Mouse (Mus musculus) olfactory bulb, adult 2 months (tissue): ENCODE measurements at regions not wholly inside any gene's neighbourhood (a gene's known extent, or its start where the extent isn't known, plus 50 kb on each side); places are given as distances from the start of the nearest gene placed in this dataset.

Experiments
- H3K27ac ChIP-seq: fragments of 200-500 bp; 2 replicates; pipeline ENCODE4 v1.5.1; 2012; ENCODE audit warnings: low read depth, low read length; ENCODE audit not compliant: insufficient read depth
- H3K4me1 ChIP-seq: fragments of 200-500 bp; 2 replicates; pipeline ENCODE4 v1.6.1; 2012; ENCODE audit warnings: low read length; ENCODE audit not compliant: control insufficient read depth, insufficient read depth
- H3K4me3 ChIP-seq: fragments of 200-500 bp; 2 replicates; pipeline ENCODE4 v1.5.1; 2012; ENCODE audit warnings: mild to moderate bottlenecking, low read depth, low read length, moderate library complexity; ENCODE audit not compliant: insufficient read depth
- CTCF ChIP-seq: fragments of 200-500 bp; IDR thresholded peaks from 2 replicates; pipeline ENCODE4 v1.5.1; 2012; ENCODE audit warnings: low read depth, mild to moderate bottlenecking, low read length, moderate library complexity; ENCODE audit not compliant: insufficient read depth
- POLR2A ChIP-seq: fragments of 200-500 bp; IDR thresholded peaks from 2 replicates; pipeline ENCODE4 v1.6.1; 2012; ENCODE audit warnings: mild to moderate bottlenecking, low read depth, low read length, moderate library complexity; ENCODE audit not compliant: insufficient read depth
- WGBS: fragments of 180-500 bp; shearing (Covaris S2); methylation state at CpG from one replicate; pipeline ENCODE4 v1.1.7; 2018; 5-methylcytosine and 5-hydroxymethylcytosine counted together

DNA sequence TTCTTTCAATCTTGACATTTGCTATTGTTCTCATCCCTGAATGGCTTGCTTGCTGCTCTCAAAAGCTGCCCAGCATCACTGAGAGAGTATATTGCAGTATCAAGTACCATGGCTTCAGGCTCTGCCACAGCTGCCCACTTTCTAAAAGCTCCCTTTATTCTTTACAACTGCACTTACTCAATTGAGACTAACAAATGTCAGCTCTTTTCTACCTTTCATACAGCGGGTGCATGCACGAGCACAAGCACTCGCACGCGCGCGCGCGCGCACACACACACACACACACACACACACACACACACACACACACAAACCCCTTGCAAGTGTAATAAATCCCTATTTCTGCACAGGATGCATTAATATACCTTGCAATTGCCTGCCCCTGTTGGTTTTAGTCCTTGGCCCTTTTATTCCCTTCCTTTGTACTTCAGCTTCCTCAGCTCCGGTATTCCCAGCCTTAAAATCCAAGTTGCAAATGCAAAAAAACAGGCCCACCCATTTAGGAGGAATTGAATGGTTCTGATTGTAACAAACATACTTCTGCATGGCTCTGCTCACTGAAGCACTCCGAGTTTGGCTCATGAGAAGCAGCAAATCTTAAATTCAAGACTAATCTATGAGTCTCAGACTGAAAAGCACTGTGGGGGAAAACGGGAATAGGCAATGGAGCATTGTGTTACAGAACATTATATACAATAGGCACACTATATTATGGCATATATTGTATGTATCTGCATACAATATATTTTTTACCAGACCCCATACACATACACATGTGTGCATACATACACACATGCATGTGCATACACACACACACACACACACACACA, 447.7 kb upstream of the Btbd3 start:
- Histone ChIP-seq H3K27ac (no peak overlapping the region), H3K4me1 (no peaks in the 10 kb centered on the region), H3K4me3 (no peak overlapping the region)
- 24% methylated on average over 13 of the region's 13 CpGs for WGBS
- no peak for TF ChIP-seq POLR2A
- TF ChIP-seq CTCF, result no peak

DNA sequence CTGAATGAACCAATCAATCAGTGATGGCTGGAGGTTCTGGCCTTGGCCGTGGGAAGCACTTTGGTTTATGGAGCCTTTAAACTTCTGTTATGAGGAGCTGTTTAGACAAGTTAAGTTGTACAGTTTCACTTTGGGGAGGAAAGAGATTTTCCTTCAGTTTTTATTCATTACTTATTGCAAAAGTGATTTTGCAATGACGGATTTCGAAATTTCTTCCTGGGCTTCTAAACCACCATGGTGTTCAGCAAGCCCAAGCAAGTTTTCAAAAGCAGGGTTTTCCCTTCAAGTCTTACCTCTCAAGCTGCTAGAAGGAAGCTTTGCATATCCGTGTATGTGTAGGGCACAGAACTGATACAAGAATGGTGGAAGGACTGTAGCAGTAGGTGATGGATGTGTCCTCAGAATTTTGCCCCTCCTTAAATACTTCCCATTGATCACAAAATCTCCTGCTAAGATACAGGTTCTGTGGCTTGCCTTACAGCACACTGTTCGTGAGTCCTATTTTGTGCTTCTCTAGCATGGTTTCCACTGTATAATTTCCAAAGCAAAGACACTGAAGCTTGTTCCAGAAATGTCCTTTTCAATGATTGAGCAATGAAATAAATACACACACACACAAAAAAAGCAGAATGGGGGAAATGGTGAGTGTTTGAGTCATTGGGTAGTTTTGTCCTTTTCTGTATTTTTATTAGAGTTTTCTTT, 448.6 kb upstream of the Btbd3 start:
- no peaks in the 10 kb centered on the region for H3K4me1 ChIP-seq
- 74% methylated on average over 5 of the region's 5 CpGs for WGBS
- no peak overlapping the region for H3K27ac ChIP-seq
- no peak overlapping the region for H3K4me3 ChIP-seq
- no peak for TF ChIP-seq POLR2A
- no peak for TF ChIP-seq CTCF

DNA sequence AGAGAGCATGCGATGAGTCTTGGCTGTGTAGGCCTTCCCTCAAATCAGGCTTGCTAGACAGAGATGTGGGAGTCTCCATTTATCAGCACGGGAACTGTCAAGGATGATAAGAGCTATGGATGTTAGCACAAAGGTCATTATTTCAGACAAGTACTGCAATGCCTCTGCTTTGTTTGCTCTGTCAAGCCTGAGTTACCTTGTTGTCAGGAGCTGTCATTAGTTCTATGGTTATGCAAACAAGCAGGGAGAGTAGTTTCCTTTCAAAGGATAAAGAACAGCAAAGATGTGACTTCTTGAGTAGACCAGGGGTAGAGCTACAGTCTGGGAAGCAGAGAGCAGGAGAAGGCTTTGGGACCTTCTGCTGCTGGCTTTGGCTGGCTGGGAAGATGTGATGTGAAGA, 461.5 kb upstream of the Btbd3 start:
- Histone ChIP-seq H3K4me3 (no peak overlapping the region), H3K4me1 (no peaks in the 10 kb centered on the region), H3K27ac (no peak overlapping the region)
- TF ChIP-seq CTCF (no peak), POLR2A (no peak)
- WGBS, result 77% methylated on average over 2 of the region's 2 CpGs

DNA sequence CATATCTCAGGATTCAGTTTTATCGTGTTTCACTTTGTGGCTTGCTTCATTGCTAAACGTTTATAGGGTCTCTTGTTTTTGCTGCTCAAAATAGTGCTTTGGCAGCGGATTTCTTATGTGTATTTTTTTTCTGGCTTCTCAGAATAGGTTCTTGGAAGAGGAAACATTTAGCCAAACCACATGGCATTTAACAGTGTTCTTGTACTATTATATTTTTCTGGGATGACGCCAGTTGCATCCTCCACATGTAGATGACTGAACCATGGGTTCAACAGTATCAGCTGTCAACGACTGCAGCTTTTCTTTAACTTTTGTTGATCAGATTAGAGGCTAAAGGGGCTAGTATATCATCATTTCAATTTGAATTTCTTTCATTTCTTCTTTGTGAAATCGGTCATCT, 472.3 kb upstream of the Btbd3 start:
- Histone ChIP-seq H3K4me3 (no peak overlapping the region), H3K27ac (no peak overlapping the region), H3K4me1 (no peaks in the 10 kb centered on the region)
- 82% methylated on average over 6 of the region's 6 CpGs for WGBS
- TF ChIP-seq POLR2A, result no peak
- TF ChIP-seq CTCF, result no peak

DNA sequence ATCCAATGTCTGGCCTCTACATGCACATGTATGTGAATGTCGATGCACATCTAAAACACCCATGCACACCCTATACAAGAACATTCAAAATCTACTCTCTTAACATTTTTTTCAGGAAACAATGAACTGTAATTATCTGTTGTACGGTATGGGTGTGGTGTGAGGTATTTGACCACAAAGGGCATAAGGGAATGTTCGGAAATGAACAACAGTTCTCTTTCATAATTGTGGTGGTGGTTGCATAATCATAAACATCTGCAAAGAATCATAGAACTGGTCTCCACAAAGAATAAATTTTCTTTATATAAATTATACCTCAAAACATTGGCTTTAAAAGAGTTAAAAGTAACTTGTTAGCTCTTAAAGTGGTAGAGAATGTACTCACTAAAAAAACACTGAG, 478.9 kb upstream of the Btbd3 start:
- Histone ChIP-seq H3K4me1 (no peaks in the 10 kb centered on the region), H3K27ac (no peak overlapping the region), H3K4me3 (no peak overlapping the region)
- TF ChIP-seq CTCF, result no peak
- no peak for TF ChIP-seq POLR2A
- WGBS, result 92% methylated on average over 3 of the region's 3 CpGs

DNA sequence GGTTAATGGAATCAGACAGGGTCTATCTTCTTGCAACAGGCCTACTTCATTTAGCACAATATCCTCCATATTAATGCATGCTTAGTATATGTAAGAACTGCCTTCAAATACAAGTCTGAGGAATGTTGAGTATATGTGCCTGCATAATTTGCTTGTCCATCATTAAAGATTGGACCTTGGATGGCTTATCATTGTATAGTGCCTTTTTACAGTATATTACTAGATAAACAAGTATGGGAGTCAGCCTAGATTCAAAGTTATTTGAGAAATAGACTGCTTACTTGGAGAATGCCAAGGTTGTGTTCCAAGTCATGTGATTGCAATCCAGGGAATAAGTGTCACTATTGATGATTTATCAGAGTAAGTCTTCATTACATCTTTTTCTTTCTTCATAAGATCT, 491.6 kb upstream of the Btbd3 start:
- no peak overlapping the region for H3K4me3 ChIP-seq
- no peak for TF ChIP-seq POLR2A
- TF ChIP-seq CTCF, result no peak
- no peak overlapping the region for H3K27ac ChIP-seq
- H3K4me1 ChIP-seq, result no peaks in the 10 kb centered on the region

DNA sequence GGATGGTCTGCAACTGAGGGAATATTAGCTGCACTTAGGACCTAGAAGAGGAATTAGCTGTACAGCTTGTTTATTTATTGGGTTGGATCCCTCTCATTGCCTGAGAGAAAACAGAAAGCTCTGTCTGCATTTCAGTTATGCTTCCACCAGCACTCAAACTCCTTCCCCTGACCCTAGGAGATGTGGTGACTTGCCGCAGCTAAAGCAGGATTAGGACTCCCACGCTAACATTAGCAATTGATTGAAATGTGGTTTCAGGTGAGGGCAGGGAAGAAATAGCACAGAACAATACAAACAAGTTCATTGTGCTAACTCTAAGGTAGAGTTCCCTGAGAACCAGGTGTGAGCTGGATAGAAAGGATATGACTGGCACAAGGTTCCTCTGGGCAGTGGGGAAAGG, 496.9 kb upstream of the Btbd3 start:
- Histone ChIP-seq H3K4me1 (peaks cover 4% of the 10 kb centered on the region; the same call in 1 of the 2 replicates), H3K4me3 (no peak overlapping the region), H3K27ac (no peak overlapping the region)
- 91% methylated on average over 2 of the region's 2 CpGs for WGBS
- TF ChIP-seq CTCF (no peak), POLR2A (no peak)

DNA sequence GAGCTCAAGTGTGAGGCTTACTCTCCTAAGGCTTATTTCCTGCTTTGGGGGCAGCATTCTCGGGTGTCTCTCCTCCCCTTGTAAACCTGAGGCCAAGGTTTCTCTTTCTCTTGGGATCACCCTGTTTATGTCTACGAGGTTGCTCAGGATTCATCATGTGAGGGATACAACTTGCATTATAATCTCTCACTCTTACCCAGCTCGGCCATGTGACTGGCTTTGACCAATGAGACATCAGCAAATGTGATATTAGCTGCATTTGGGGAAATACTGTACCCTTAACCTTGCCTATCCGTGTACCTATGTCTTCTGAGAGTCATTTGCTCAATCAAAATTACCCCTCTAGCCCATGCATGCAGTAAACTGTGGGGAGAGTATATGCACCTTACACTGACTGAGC, 498.0 kb upstream of the Btbd3 start:
- TF ChIP-seq CTCF (no peak), POLR2A (no peak)
- Histone ChIP-seq H3K4me1 (peaks cover 4% of the 10 kb centered on the region; the same call in 1 of the 2 replicates), H3K27ac (no peak overlapping the region), H3K4me3 (no peak overlapping the region)
- 85% methylated on average over 4 of the region's 4 CpGs for WGBS

DNA sequence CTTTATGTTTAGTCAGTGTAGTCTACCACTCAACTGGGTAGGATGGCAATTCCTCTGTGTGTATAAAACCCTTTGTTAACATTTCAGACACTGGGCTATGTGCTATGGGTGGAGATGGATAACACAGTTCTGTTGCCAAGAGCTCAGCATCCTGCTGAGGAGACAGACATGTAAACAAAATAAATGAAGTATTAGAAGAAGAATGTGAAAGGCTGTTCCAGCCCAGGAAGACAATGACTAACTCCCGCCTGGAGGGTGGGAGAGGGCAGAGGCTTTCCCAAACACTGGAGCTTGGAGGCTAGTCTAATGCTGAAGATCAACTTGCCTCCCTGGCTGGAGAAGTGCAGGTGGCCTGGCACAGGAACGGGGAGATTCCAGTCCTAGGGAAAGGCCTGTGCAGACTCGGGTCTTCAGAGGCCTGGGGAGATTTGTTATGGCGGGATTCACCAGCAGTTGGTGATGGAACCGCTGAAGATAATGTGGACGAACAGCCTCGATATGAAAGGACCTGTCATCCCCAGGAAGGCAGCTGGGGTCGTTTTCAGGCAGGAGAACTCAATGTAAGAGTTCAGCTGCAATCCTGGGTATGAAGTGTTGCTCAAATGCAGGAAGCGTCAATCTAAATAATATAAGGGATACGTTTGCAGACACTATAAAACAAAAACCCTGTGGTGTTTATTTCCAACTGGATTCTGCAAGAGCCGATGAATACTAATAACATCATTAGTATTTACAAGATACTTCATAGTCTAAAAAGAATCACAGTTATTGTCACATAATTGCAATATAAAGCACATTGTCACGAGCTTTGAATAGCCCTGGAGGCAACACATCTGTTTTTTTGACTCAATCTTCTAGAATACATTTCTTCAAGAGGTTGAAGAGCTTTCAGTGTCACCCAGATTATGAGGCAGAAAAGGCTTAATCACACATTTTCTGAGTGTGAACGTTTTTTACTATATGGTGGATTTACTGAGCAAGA, 498.8 kb upstream of the Btbd3 start:
- Histone ChIP-seq H3K27ac (no peak overlapping the region), H3K4me3 (no peak overlapping the region), H3K4me1 (peaks cover 4% of the 10 kb centered on the region; the same call in 1 of the 2 replicates)
- 53% methylated on average over 13 of the region's 13 CpGs for WGBS
- TF ChIP-seq CTCF, result no peak
- no peak for TF ChIP-seq POLR2A
